Mouse (Mus musculus): ENCODE measurements around the gene Ifi44. TPM values are rescaled to one million over a fixed set of nuclear protein-coding genes. Genes with fewer than 3 reads are reported as not detected.

Ifi44 gene
- polyA plus RNA-seq (2012): not detected in 2 replicates

GRCm38 (mm10) chr3:151749737-151750136, at the start of gene Ifi44:
TSS of gene Ifi44 (minus strand) at chr3:151749960.
- TF ChIP-seq GATA1 (IDR thresholded peaks at IDR 0.05; ENCODE audit: low read length): no peak

DNA sequence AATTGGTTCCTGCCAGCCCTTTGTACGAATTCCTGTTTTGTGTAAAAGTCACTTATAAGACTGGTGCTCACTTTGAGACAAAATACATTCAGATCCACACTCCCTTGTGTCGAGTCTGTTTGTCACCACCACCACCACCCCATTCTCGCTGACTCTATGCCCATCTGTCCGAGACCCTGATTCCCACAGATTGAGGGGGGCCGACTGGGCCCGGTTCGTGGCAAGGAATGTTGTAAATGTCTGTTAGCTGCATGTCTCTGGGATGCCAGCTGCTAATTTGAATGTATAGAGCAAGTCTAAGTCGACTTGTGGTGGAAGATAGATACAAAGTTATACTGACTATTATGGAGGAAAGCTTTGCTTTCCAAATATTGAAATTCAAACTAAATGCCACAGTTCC, 38.9 kb upstream of the Ifi44 start:
- no peak for TF ChIP-seq GATA1 (IDR thresholded peaks at IDR 0.05; ENCODE audit: low read length)

- no peak for TF ChIP-seq GATA1 (IDR thresholded peaks at IDR 0.05; ENCODE audit: low read length)
Observed at GRCm38 (mm10) chr3:151775089-151775488, 25.3 kb upstream of the Ifi44 start.

- no peak for TF ChIP-seq GATA1 (IDR thresholded peaks at IDR 0.05; ENCODE audit: low read length)
Observed at GRCm38 (mm10) chr3:151771074-151771473, 21.3 kb upstream of the Ifi44 start.

DNA sequence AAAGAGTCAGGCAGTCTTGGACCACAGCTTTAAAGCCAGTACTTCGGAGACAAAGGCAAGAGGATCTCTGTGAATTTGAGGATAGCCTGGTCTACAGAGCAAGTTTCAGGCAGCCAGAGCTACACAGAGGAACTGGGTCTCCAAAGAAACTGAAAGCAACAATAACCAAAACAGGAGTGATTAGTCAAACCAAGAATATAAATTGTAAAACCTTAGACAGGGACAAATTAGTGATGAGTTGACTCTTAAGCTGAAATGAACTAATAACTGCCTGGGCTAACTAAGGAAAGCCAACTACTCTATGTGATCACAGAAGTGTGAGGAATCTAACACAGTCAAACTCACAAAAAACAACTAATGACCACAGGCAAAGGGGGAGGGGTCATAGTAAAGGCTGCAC, 1.2 kb downstream of the Ifi44 start:
- no peak for TF ChIP-seq GATA1 (IDR thresholded peaks at IDR 0.05; ENCODE audit: low read length)

DNA sequence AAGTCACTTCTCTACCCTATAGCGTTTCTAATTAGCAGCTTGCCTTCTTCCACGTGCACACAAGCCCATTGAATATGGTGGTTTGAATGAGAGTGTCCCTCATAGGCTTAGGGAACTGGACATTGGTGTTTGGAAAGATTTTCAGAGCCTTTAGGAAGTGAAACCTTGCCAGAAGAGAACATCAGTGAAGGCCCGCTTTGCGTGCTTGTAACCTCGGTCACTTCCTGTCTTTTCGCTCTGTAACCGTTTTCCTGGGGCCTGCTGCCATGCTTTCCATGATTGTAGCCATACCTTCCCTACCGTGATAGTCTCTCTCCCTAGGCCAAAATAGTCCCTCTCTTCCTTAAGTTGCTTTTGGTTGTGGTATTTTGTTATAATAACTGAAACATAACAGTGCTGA, 3.7 kb downstream of the Ifi44 start:
- no peak for TF ChIP-seq GATA1 (IDR thresholded peaks at IDR 0.05; ENCODE audit: low read length)

DNA sequence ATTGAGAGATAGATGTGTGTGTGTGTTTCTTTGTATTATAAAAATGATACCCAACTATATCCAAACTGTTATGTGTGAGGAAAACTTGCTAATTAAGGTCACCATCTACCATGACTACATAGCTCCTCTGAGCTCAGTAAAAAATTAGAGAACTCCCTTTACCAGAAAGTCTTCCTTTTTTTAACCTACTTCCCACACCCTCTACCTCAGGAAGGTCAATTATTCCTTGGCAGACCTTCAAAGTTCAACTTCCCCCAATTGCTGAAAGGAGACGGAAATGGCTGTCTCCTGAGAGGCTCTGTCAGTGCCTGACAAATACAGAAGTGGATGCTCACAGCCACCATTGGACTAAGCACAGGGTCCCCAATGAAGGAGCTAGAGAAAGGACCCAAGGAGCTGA, 7.5 kb downstream of the Ifi44 start:
- TF ChIP-seq GATA1 (IDR thresholded peaks at IDR 0.05; ENCODE audit: low read length): no peak

GRCm38 (mm10) chr3:151716246-151716645, 33.5 kb downstream of the Ifi44 start:
- no peak for TF ChIP-seq GATA1 (IDR thresholded peaks at IDR 0.05; ENCODE audit: low read length)

DNA sequence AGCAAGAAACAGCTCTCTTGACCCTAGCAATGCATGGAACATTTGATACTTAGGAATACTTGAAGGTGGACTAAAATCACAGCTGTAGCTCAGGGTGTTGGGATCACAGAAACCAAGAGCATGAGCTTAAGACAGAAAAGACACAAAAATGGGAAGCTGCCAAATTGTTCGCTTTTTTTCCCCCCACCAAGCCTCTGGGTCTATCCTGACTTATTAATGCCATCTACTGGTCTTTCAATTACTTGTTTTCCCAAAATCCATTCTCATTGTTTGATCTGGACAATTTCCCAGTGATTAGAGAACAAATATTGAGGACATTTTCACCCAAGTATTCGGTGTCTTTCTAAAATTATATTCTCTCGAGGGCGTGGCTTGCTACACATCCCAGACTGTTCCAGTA, 42.4 kb downstream of the Ifi44 start:
- no peak for TF ChIP-seq GATA1 (IDR thresholded peaks at IDR 0.05; ENCODE audit: low read length)

Other genes starting within 250 kb of the Ifi44 start
- gene Ifi44l, start 12.9 kb upstream of the Ifi44 start, polyA plus RNA-seq (2012): not detected in 2 replicates
- gene Ptgfr, start 87.7 kb upstream of the Ifi44 start, polyA plus RNA-seq (2012): not detected in 2 replicates

Measured in G1E-ER4 (cell line).